8 mouse cellular contexts compared by ENCODE assay signal in genomic region chr7:107661189-107661842, GRCm38 (mm10). TPM values are rescaled to one million over a fixed set of nuclear protein-coding genes. Genes with fewer than 3 reads are reported as not detected.
A peak's percentile ranks its signal among the peaks of the same experiment; 100 is the strongest.
DNase-seq lines count a peak whose midpoint lies in the region; ATAC-seq and TF ChIP-seq lines count a peak whose summit lies in the region.

No protein-coding gene starts in this region.

- no peaks in the 10 kb centered on the region for H3K9me3 ChIP-seq in heart, postnatal 0 days (replicated peaks; ENCODE audit: control insufficient read depth, low read length)
- H3K9me3 ChIP-seq in liver, embryonic 11.5 days (ENCODE audit: control insufficient read depth, low read length), result no peaks in the 10 kb centered on the region

- peak; percentile 53; the same call in 1 of the 2 replicates for ATAC-seq in heart, postnatal 0 days (ENCODE audit: insufficient read depth, low read depth)
- peak; percentile 60 for ATAC-seq in liver, embryonic 11.5 days (replicated peaks; ENCODE audit: low FRiP score)

- peak; percentile 83 for DNase-seq in ES-CJ7 (ENCODE audit: low read depth, low spot score)
- peak; percentile 38 for DNase-seq in c-Kit-positive CD71-negative TER-119-negative erythroid progenitor cells, embryonic 14.5 days (ENCODE audit: low read depth)
- peak; percentile 67 for DNase-seq in fibroblast of lung, adult 2 months (ENCODE audit: low read depth)
- DNase-seq in heart, postnatal 0 days (ENCODE audit: low spot score), result peak; percentile 70
- peak; percentile 84 for DNase-seq in kidney, postnatal 10 days
- peak; percentile 57 for DNase-seq in liver, embryonic 11.5 days (ENCODE audit: low spot score)
- peak; percentile 37 to 52 for DNase-seq in natural killer cell, adult 2 months (ENCODE audit: low spot score in 2 of 2)
- peak; percentile 83 for DNase-seq in testis, postnatal 10 days (ENCODE audit: low spot score)

- no peak for TF ChIP-seq EP300 in heart, postnatal 0 days (IDR thresholded peaks at IDR 0.05; ENCODE audit: low read depth)

- H3K4me1 ChIP-seq in heart, postnatal 0 days (ENCODE audit: control insufficient read depth, insufficient read depth), result peaks cover 23% of the 10 kb centered on the region
- H3K4me1 ChIP-seq in liver, embryonic 11.5 days (replicated peaks; ENCODE audit: control insufficient read depth, insufficient read depth, low read length), result peaks cover 20% of the 10 kb centered on the region

- no peak overlapping the region for H3K9ac ChIP-seq in heart, postnatal 0 days (replicated peaks; ENCODE audit: low read depth, low read length)
- no peak overlapping the region for H3K9ac ChIP-seq in liver, embryonic 11.5 days (ENCODE audit: low read depth, low read length)

- H3K36me3 ChIP-seq in heart, postnatal 0 days (replicated peaks; ENCODE audit: control insufficient read depth, insufficient read depth, low read length), result no peaks in the 10 kb centered on the region
- no peaks in the 10 kb centered on the region for H3K36me3 ChIP-seq in liver, embryonic 11.5 days (ENCODE audit: control insufficient read depth, insufficient read depth, low read length)

- TF ChIP-seq CTCF in heart, postnatal 0 days (IDR thresholded peaks at IDR 0.05; ENCODE audit: low read depth), result peak; percentile 94

- no peak overlapping the region for H3K4me2 ChIP-seq in heart, postnatal 0 days (ENCODE audit: low read depth, low read length)
- no peak overlapping the region for H3K4me2 ChIP-seq in liver, embryonic 11.5 days

- WGBS in heart, postnatal 0 days, result 22% methylated on average over 8 of the region's 8 CpGs
- WGBS in liver, embryonic 11.5 days, result 27% methylated on average over 8 of the region's 8 CpGs

- H3K4me3 ChIP-seq in heart, postnatal 0 days (ENCODE audit: low read depth, low read length), result no peak overlapping the region
- H3K4me3 ChIP-seq in liver, embryonic 11.5 days (ENCODE audit: low read depth, low read length), result no peak overlapping the region

- H3K27me3 ChIP-seq in heart, postnatal 0 days (ENCODE audit: control insufficient read depth, insufficient read depth, low read length), result no peaks in the 10 kb centered on the region
- H3K27me3 ChIP-seq in liver, embryonic 11.5 days (replicated peaks; ENCODE audit: control insufficient read depth, insufficient read depth, low read length), result no peaks in the 10 kb centered on the region

- H3K27ac ChIP-seq in heart, postnatal 0 days (ENCODE audit: low read depth), result no peak overlapping the region
- peak overlapping the region; percentile 44 for H3K27ac ChIP-seq in liver, embryonic 11.5 days (ENCODE audit: low read depth, low read length)

RNA-seq across cellular contexts. Expression of gene 5330417H12Rik, which starts 36.4 kb away (rescaled TPM):
- total RNA-seq in heart, postnatal 0 days (2014; rRNA removed; ENCODE audit: low replicate concordance), result not detected in 2 replicates
- not detected in 2 replicates for polyA plus RNA-seq in heart, postnatal 0 days (2015; fragmentation: Nextera tagmentation; extraction: Ambion mirVana)
- polyA plus RNA-seq in liver, embryonic 11.5 days (2014; fragmentation: Nextera tagmentation; extraction: Ambion mirVana), result 0.19 TPM in 1 of 2 replicates, not detected in the other
